Mouse (Mus musculus): Measurements from ENCODE around the gene Gprc5d.

Gene Gprc5d

GRCm38 (mm10) chr6:135118183-135118582 is at the start of gene Gprc5d:
Gene Gprc5d, minus strand, starts transcription at chr6:135118283.
- no peak for DNase-seq (ENCODE audit: extremely low read depth, insufficient read length, low spot score)

- no peak for DNase-seq (ENCODE audit: extremely low read depth, insufficient read length, low spot score)
Observed at GRCm38 (mm10) chr6:135166712-135167111, 48.6 kb upstream of the Gprc5d start.

- no peak for DNase-seq (ENCODE audit: extremely low read depth, insufficient read length, low spot score)
Observed at GRCm38 (mm10) chr6:135166262-135166661, 48.2 kb upstream of the Gprc5d start.

GRCm38 (mm10) chr6:135165706-135166105 is 47.6 kb upstream of the Gprc5d start:
- DNase-seq (ENCODE audit: extremely low read depth, insufficient read length, low spot score) = no peak

- DNase-seq (ENCODE audit: extremely low read depth, insufficient read length, low spot score) = no peak
Observed at GRCm38 (mm10) chr6:135165191-135165590, 47.1 kb upstream of the Gprc5d start.

GRCm38 (mm10) chr6:135162861-135163260 is 44.8 kb upstream of the Gprc5d start:
- DNase-seq (ENCODE audit: extremely low read depth, insufficient read length, low spot score) = no peak

- no peak for DNase-seq (ENCODE audit: extremely low read depth, insufficient read length, low spot score)
Observed at GRCm38 (mm10) chr6:135162311-135162710, 44.2 kb upstream of the Gprc5d start.

- DNase-seq (ENCODE audit: extremely low read depth, insufficient read length, low spot score) = no peak
Observed at GRCm38 (mm10) chr6:135161356-135161755, 43.3 kb upstream of the Gprc5d start.

- no peak for DNase-seq (ENCODE audit: extremely low read depth, insufficient read length, low spot score)
Observed at GRCm38 (mm10) chr6:135158509-135158908, 40.4 kb upstream of the Gprc5d start.

GRCm38 (mm10) chr6:135157496-135157895 is 39.4 kb upstream of the Gprc5d start:
- DNase-seq (ENCODE audit: extremely low read depth, insufficient read length, low spot score) = no peak

- no peak for DNase-seq (ENCODE audit: extremely low read depth, insufficient read length, low spot score)
Observed at GRCm38 (mm10) chr6:135156597-135156996, 38.5 kb upstream of the Gprc5d start.

GRCm38 (mm10) chr6:135153719-135154118 is 35.6 kb upstream of the Gprc5d start:
- peak; percentile 26 for DNase-seq (ENCODE audit: extremely low read depth, insufficient read length, low spot score)

- DNase-seq (ENCODE audit: extremely low read depth, insufficient read length, low spot score) = no peak
Observed at GRCm38 (mm10) chr6:135150311-135150710, 32.2 kb upstream of the Gprc5d start.

GRCm38 (mm10) chr6:135149722-135150121 is 31.6 kb upstream of the Gprc5d start:
- DNase-seq (ENCODE audit: extremely low read depth, insufficient read length, low spot score) = no peak

- no peak for DNase-seq (ENCODE audit: extremely low read depth, insufficient read length, low spot score)
Observed at GRCm38 (mm10) chr6:135149175-135149574, 31.1 kb upstream of the Gprc5d start.

- DNase-seq (ENCODE audit: extremely low read depth, insufficient read length, low spot score) = no peak
Observed at GRCm38 (mm10) chr6:135148506-135148905, 30.4 kb upstream of the Gprc5d start.

- no peak for DNase-seq (ENCODE audit: extremely low read depth, insufficient read length, low spot score)
Observed at GRCm38 (mm10) chr6:135145976-135146375, 27.9 kb upstream of the Gprc5d start.

- no peak for DNase-seq (ENCODE audit: extremely low read depth, insufficient read length, low spot score)
Observed at GRCm38 (mm10) chr6:135144516-135144915, 26.4 kb upstream of the Gprc5d start.

GRCm38 (mm10) chr6:135143151-135143550 is 25.1 kb upstream of the Gprc5d start:
- no peak for DNase-seq (ENCODE audit: extremely low read depth, insufficient read length, low spot score)

- DNase-seq (ENCODE audit: extremely low read depth, insufficient read length, low spot score) = peak; percentile 30
Observed at GRCm38 (mm10) chr6:135141451-135142147, 23.5 kb upstream of the Gprc5d start.

GRCm38 (mm10) chr6:135138746-135139145 is 20.7 kb upstream of the Gprc5d start:
- peak; percentile 30 for DNase-seq (ENCODE audit: extremely low read depth, insufficient read length, low spot score)

GRCm38 (mm10) chr6:135138207-135138606 is 20.1 kb upstream of the Gprc5d start:
- DNase-seq (ENCODE audit: extremely low read depth, insufficient read length, low spot score) = no peak

GRCm38 (mm10) chr6:135137736-135138135 is 19.7 kb upstream of the Gprc5d start:
- no peak for DNase-seq (ENCODE audit: extremely low read depth, insufficient read length, low spot score)

Measured in 3134 (cell line).